Mouse (Mus musculus) liver, postnatal 0 days (tissue): ENCODE results near the gene Slc41a1.

Source experiments
- CTCF ChIP-seq: sonication (generic); IDR thresholded peaks from 2 replicates; pipeline ENCODE4 v1.5.1; 2016; ENCODE audit warnings: antibody characterized with exemption, low read depth
- EP300 ChIP-seq: IDR thresholded peaks from 2 replicates; pipeline ENCODE4 v1.6.1; 2016; ENCODE audit warnings: antibody characterized with exemption, low read depth, mild to moderate bottlenecking

DNA sequence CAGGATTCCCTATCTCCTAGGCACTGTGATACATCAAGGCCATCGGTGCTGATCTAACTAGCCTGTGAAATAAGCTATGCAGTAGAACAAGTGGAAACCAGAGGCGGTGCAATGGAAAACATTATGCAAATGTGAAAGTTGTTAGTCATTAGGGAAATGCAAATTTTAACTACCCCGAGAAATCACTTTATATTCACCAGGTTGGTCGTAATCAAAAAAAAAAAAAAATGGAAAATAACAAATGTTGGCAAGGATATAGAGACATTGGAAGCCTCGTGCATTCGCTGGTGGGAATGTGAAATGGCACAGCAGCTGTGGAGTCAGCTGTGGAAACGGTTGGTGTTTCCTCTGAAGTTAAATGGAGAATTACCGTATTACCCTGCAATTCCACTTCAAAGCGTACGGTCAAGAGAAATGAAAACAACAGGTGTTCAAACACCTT, 6.4 kb upstream of the Slc41a1 start:
- TF ChIP-seq EP300 (no peak), CTCF (no peak)
